Mouse (Mus musculus): ENCODE data around the gene Ahcy.
"Not testable (repeated sequence)": the region's sequence is repeated elsewhere in the genome, so short reads cannot be mapped to it uniquely, and the experiment has no call there.

Gene Ahcy

GRCm38 (mm10) chr2:155019673-155020072 lies 54.6 kb downstream of the Ahcy start:
- DNase-seq (ENCODE audit: low read depth, low spot score): no peak

- no peak for DNase-seq (ENCODE audit: low read depth, low spot score)
Observed at GRCm38 (mm10) chr2:155018762-155019641, 55.3 kb downstream of the Ahcy start.

GRCm38 (mm10) chr2:155018251-155018755 lies 56.0 kb downstream of the Ahcy start, which contains the start of gene Gm14226:
TSS of gene Gm14226 (plus strand) at chr2:155018266.
- DNase-seq (ENCODE audit: low read depth, low spot score): not testable (repeated sequence)

GRCm38 (mm10) chr2:155016751-155017150 lies 57.5 kb downstream of the Ahcy start:
- DNase-seq (ENCODE audit: low read depth, low spot score): not testable (repeated sequence)

- peak; percentile 0 for DNase-seq (ENCODE audit: low read depth, low spot score)
Observed at GRCm38 (mm10) chr2:155012991-155013390, 61.3 kb downstream of the Ahcy start.

GRCm38 (mm10) chr2:155011086-155011656 lies 63.1 kb downstream of the Ahcy start:
- DNase-seq (ENCODE audit: low read depth, low spot score): peak; percentile 18
